Mouse (Mus musculus) megakaryocyte, embryonic 14.5 days (primary cell): ENCODE data around the gene Fkbpl.

ENCODE experiments used
- FLI1 ChIP-seq: IDR thresholded peaks from 2 replicates; pipeline ENCODE4 v1.6.1; 2012; ENCODE audit warnings: low read length, inconsistent platforms, mixed read lengths
- GATA1 ChIP-seq: IDR thresholded peaks from 3 replicates; pipeline ENCODE4 v1.6.1; 2012; ENCODE audit warnings: mixed read lengths, low read length, inconsistent platforms, borderline replicate concordance

GRCm38 (mm10) chr17:34628644-34628967 lies 16.0 kb upstream of the Fkbpl start:
- no peak for TF ChIP-seq GATA1
- no peak for TF ChIP-seq FLI1
